Mouse (Mus musculus) cerebellum, adult 9-10 months (tissue): ENCODE data around the gene Olfr165.
"Not testable (repeated sequence)": the region's sequence is repeated elsewhere in the genome, so short reads cannot be mapped to it uniquely, and the experiment has no call there.

Source experiments
- DNase-seq: peaks from one replicate; pipeline ENCODE4 v3.0.0; 2022

The Olfr165 gene

DNA sequence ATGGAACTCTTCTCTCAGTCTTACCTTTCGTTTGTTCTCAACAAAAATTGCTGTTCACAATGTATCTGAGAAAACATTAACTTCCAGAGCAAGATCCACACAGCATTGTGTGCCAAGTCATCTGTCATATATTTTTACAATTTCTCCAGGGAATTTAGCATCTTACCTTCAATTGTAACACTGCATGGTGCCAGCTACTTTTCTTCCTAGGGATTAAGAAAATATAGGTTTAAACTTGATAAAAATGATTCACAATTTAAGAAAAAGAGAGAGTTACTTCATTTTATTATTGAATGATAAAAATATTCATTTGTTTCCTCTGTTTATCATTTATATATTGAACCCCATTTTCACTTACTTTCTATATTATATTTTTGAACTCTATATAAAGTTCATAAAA is at the start of gene Olfr165:
Gene Olfr165, minus strand, starts transcription at position 101 of the 400 bp plus-strand sequence.
- no peak for DNase-seq

GRCm38 (mm10) chr16:19464365-19464764 is 41.4 kb upstream of the Olfr165 start:
- no peak for DNase-seq

DNA sequence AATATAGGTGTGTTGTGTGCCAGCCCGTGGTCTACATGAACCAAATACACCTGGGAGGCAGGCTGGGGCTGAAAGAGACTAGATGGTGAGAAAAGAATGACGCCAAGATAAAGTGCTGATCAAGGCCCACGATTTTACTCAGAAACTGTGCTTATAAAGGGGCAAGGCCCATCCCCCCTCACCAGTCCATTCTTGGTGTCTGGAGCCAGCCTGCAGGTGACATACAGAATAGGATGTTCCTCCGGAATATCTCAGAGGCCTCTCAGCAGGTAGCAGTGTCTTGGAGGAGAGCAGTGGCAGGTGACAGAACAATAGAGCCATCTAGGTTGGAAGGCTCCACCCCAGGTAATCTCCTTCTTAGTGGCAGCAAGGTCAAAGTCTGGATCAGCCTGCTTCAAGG is 35.8 kb upstream of the Olfr165 start:
- not testable (repeated sequence) for DNase-seq

- DNase-seq = no peak
Measured at GRCm38 (mm10) chr16:19387984-19388383, 35.0 kb downstream of the Olfr165 start.
